Mouse (Mus musculus) limb, embryonic 14.5 days (tissue): ENCODE data around the gene Ptch1. TPM values are rescaled to one million over a fixed set of nuclear protein-coding genes. Genes with fewer than 3 reads are reported as not detected.

Experiments
- ATAC-seq: fragments of 200-750 bp; cut with Nextera tagmentation; 2 replicates; pipeline ENCODE4 v1.8.0; 2017; ENCODE audit warnings: low read depth, moderate number of reproducible peaks, moderate TSS enrichment; ENCODE audit not compliant: low FRiP score
- DNase-seq: peaks from one replicate; pipeline ENCODE4 v3.0.0-alpha.2; 2015; ENCODE audit warnings: low spot score
- H3K27ac ChIP-seq: fragments of 300-500 bp; sonication (generic); replicated peaks from 2 replicates; pipeline ENCODE4 v1.5.1; 2014; ENCODE audit warnings: low read depth, mild to moderate bottlenecking, low read length, moderate library complexity, mixed read lengths
- H3K27me3 ChIP-seq: fragments of 300-500 bp; sonication (generic); 2 replicates; pipeline ENCODE4 v1.6.1; 2014; ENCODE audit warnings: low read length, mixed read lengths; ENCODE audit not compliant: control insufficient read depth, insufficient read depth
- H3K36me3 ChIP-seq: fragments of 300-500 bp; sonication (generic); 2 replicates; pipeline ENCODE4 v1.6.1; 2014; ENCODE audit warnings: mild to moderate bottlenecking, low read length, moderate library complexity, mixed read lengths; ENCODE audit not compliant: control insufficient read depth, insufficient read depth
- H3K4me1 ChIP-seq: fragments of 300-500 bp; sonication (generic); 2 replicates; pipeline ENCODE4 v1.6.1; 2014; ENCODE audit warnings: antibody characterized with exemption, low read length, mixed read lengths; ENCODE audit not compliant: control insufficient read depth, insufficient read depth
- H3K4me2 ChIP-seq: fragments of 300-500 bp; sonication (generic); replicated peaks from 2 replicates; pipeline ENCODE4 v1.6.1; 2014; ENCODE audit warnings: low read depth, mild to moderate bottlenecking, low read length, moderate library complexity; ENCODE audit not compliant: severe bottlenecking
- H3K4me3 ChIP-seq: fragments of 300-500 bp; sonication (generic); replicated peaks from 2 replicates; pipeline ENCODE4 v1.5.1; 2014; ENCODE audit warnings: low read length
- H3K9ac ChIP-seq: fragments of 300-500 bp; sonication (generic); 2 replicates; pipeline ENCODE4 v1.6.1; 2014; ENCODE audit warnings: mild to moderate bottlenecking, low read depth, low read length, moderate library complexity; ENCODE audit not compliant: severe bottlenecking
- H3K9me3 ChIP-seq: fragments of 300-500 bp; sonication (generic); 2 replicates; pipeline ENCODE4 v1.6.1; 2016; ENCODE audit warnings: low read length; ENCODE audit not compliant: control insufficient read depth
- POLR2A ChIP-seq: fragments of 200-500 bp; IDR thresholded peaks from 2 replicates; pipeline ENCODE4 v1.8.0; 2012; ENCODE audit warnings: inconsistent platforms, mild to moderate bottlenecking, moderate library complexity, borderline replicate concordance; ENCODE audit not compliant: insufficient read depth, insufficient read length; ENCODE audit errors: extremely low read depth
- WGBS: fragments of 180-500 bp; shearing (Covaris S2); extraction: QIAGEN DNeasy Blood & Tissue Kit; methylation state at CpG from one replicate; pipeline ENCODE4 v1.1.7; 2014; 5-methylcytosine and 5-hydroxymethylcytosine counted together
- polyA plus RNA-seq, 2 experiments: library from polyadenylated mRNA; depleted of rRNA in 1 of 2; stranded (reverse) in 1 of 2; unstranded in 1 of 2; fragments of >200 nt; fragmentation: Nextera tagmentation in 1 of 2; extraction: Ambion mirVana in 1 of 2; gene quantifications; 2 replicates each; pipeline versions ENCODE4 v1.2.1 to v1.2.3; 2012 to 2014

Gene Ptch1
- polyA plus RNA-seq, 2 experiments, result 31.0 to 45.9 TPM

- Histone ChIP-seq H3K27ac (peak overlapping the region; percentile 99), H3K4me1 (peaks cover 11% of the 10 kb centered on the region; the same call in 1 of the 2 replicates), H3K4me3 (peak overlapping the region; percentile 90), H3K36me3 (peaks cover 5% of the 10 kb centered on the region; the same call in 1 of the 2 replicates), H3K9ac (peak overlapping the region; percentile 55), H3K4me2 (peak overlapping the region; percentile 95), H3K9me3 (no peaks in the 10 kb centered on the region), H3K27me3 (no peaks in the 10 kb centered on the region)
- ATAC-seq (peak; percentile 82), DNase-seq (peak; percentile 96)
- WGBS, result 4% methylated on average over 40 of the region's 62 CpGs
- 0 out of 2 replicates have a peak, but pooled peaks have one; percentile 25 for TF ChIP-seq POLR2A
Observed at GRCm38 (mm10) chr13:63567677-63568293, 5.6 kb downstream of the Ptch1 start.

GRCm38 (mm10) chr13:63566018-63567015, 7.1 kb downstream of the Ptch1 start:
- H3K9ac ChIP-seq, result peak overlapping the region; percentile 98
- ATAC-seq (peak; percentile 76), DNase-seq (peak; percentile 98)
- peak overlapping the region; percentile 99 for H3K27ac ChIP-seq
- H3K4me1 ChIP-seq, result peaks cover 14% of the 10 kb centered on the region
- TF ChIP-seq POLR2A, result peak; percentile 69; the same call in 1 of the 2 replicates
- peak overlapping the region; percentile 95 for H3K4me2 ChIP-seq
- peak overlapping the region; percentile 90 for H3K4me3 ChIP-seq
- H3K27me3 ChIP-seq, result no peaks in the 10 kb centered on the region
- peaks cover 9% of the 10 kb centered on the region for H3K36me3 ChIP-seq
- H3K9me3 ChIP-seq, result no peaks in the 10 kb centered on the region
- under 1% methylated on average over 46 of the region's 46 CpGs for WGBS

GRCm38 (mm10) chr13:63565320-63566017, 7.9 kb downstream of the Ptch1 start:
- Histone ChIP-seq H3K27me3 (no peaks in the 10 kb centered on the region), H3K27ac (peak overlapping the region; percentile 99), H3K9ac (peak overlapping the region; percentile 98), H3K9me3 (no peaks in the 10 kb centered on the region), H3K4me1 (peaks cover 21% of the 10 kb centered on the region), H3K4me3 (peak overlapping the region; percentile 90), H3K36me3 (peaks cover 17% of the 10 kb centered on the region), H3K4me2 (peak overlapping the region; percentile 95)
- TF ChIP-seq POLR2A, result no peak
- ATAC-seq, result no peak
- 1% methylated on average over 72 of the region's 99 CpGs for WGBS
- DNase-seq, result no peak

GRCm38 (mm10) chr13:63564626-63565319, 8.6 kb downstream of the Ptch1 start:
- H3K4me1 ChIP-seq, result peaks cover 26% of the 10 kb centered on the region
- H3K27me3 ChIP-seq, result no peaks in the 10 kb centered on the region
- H3K9me3 ChIP-seq, result no peaks in the 10 kb centered on the region
- DNase-seq (peak; percentile 75), ATAC-seq (no peak)
- TF ChIP-seq POLR2A, result peak; percentile 56; the same call in 1 of the 2 replicates
- 3% methylated on average over 35 of the region's 36 CpGs for WGBS
- peak overlapping the region; percentile 98 for H3K9ac ChIP-seq
- peak overlapping the region; percentile 95 for H3K4me2 ChIP-seq
- H3K4me3 ChIP-seq, result peak overlapping the region; percentile 90
- H3K36me3 ChIP-seq, result peaks cover 24% of the 10 kb centered on the region
- peak overlapping the region; percentile 99 for H3K27ac ChIP-seq
